Mouse (Mus musculus) mouse embryonic stem cell (cell line): ENCODE measurements around the gene Pltp.
"Not testable (repeated sequence)": the region's sequence is repeated elsewhere in the genome, so short reads cannot be mapped to it uniquely, and the experiment has no call there.

ENCODE experiments used
- in situ Hi-C, 2 experiments: fragments of 300-500 bp; cut with MboI; formaldehyde crosslinking; loops; 1 replicate in 1 of 2; 3 replicates in 1 of 2; pipeline ENCODE4 v1.14.3; 2019 to 2020; ENCODE audit warnings: low sequenced_read_pairs in 2 of 2, low pct_unique_long_range_greater_than_20kb in 1 of 2, mixed read lengths in 1 of 2; ENCODE audit not compliant: unreplicated experiment in 1 of 2

Pltp gene

GRCm38 (mm10) chr2:164885788-164886187 is 28.3 kb upstream of the Pltp start:
- in situ Hi-C loops: no loop called here

GRCm38 (mm10) chr2:164882619-164883018 is 25.1 kb upstream of the Pltp start:
- in situ Hi-C loops: no loop called here

GRCm38 (mm10) chr2:164879568-164880277 is 22.2 kb upstream of the Pltp start:
- in situ Hi-C loops: no loop called here

GRCm38 (mm10) chr2:164879228-164879567 is 21.7 kb upstream of the Pltp start, which contains the start of gene Pcif1:
Pcif1 (plus strand) TSS chr2:164879304.
- in situ Hi-C loops: no loop called here

GRCm38 (mm10) chr2:164878509-164879227 is 21.2 kb upstream of the Pltp start:
- in situ Hi-C loops: no loop called here

- in situ Hi-C loops: not testable (repeated sequence)
Observed at GRCm38 (mm10) chr2:164877376-164878215, 20.1 kb upstream of the Pltp start.

- in situ Hi-C loops: not testable (repeated sequence)
Observed at GRCm38 (mm10) chr2:164875648-164876047, 18.1 kb upstream of the Pltp start.

- in situ Hi-C loops: no loop called here
Observed at GRCm38 (mm10) chr2:164874239-164874769, 16.8 kb upstream of the Pltp start.

GRCm38 (mm10) chr2:164873621-164874020 is 16.1 kb upstream of the Pltp start:
- in situ Hi-C loops: no loop called here

- in situ Hi-C loops: no loop called here
Observed at GRCm38 (mm10) chr2:164871602-164872303, 14.2 kb upstream of the Pltp start.

GRCm38 (mm10) chr2:164868491-164868890 is 11.0 kb upstream of the Pltp start:
- in situ Hi-C loops: no loop called here

GRCm38 (mm10) chr2:164867566-164867965 is 10.1 kb upstream of the Pltp start:
- in situ Hi-C loops: no loop called here

GRCm38 (mm10) chr2:164866741-164867551 is 9.4 kb upstream of the Pltp start:
- in situ Hi-C loops: no loop called here

- in situ Hi-C loops: no loop called here
Observed at GRCm38 (mm10) chr2:164864593-164864992, 7.1 kb upstream of the Pltp start.

- in situ Hi-C loops: not testable (repeated sequence)
Observed at GRCm38 (mm10) chr2:164863411-164863810, 5.9 kb upstream of the Pltp start.

- in situ Hi-C loops: no loop called here
Observed at GRCm38 (mm10) chr2:164862179-164862861, 4.8 kb upstream of the Pltp start.

- in situ Hi-C loops: no loop called here
Observed at GRCm38 (mm10) chr2:164861094-164861493, 3.6 kb upstream of the Pltp start.
